Mouse (Mus musculus): Measurements from ENCODE around the gene Zbtb25. TPM values are rescaled to one million over a fixed set of nuclear protein-coding genes. Genes with fewer than 3 reads are reported as not detected.

Zbtb25 gene
- polyA plus RNA-seq, 1 experiment, result 17.9 TPM

GRCm38 (mm10) chr12:76360868-76361267, 8.5 kb downstream of the Zbtb25 start:
- TF ChIP-seq CTCF (IDR thresholded peaks at IDR 0.05; ENCODE audit: extremely low read depth, insufficient read depth, low read length), result no peak
- TF ChIP-seq POLR2A (IDR thresholded peaks at IDR 0.05; ENCODE audit: extremely low read depth, insufficient read depth, low read length), result no peak
- no peaks in the 10 kb centered on the region for H3K4me1 ChIP-seq (ENCODE audit: control insufficient read depth, insufficient read depth, low read length)
- no peak overlapping the region for H3K4me3 ChIP-seq (ENCODE audit: insufficient read depth, low read length)
- no peak overlapping the region for H3K27ac ChIP-seq (ENCODE audit: insufficient read depth, low read length)

DNA sequence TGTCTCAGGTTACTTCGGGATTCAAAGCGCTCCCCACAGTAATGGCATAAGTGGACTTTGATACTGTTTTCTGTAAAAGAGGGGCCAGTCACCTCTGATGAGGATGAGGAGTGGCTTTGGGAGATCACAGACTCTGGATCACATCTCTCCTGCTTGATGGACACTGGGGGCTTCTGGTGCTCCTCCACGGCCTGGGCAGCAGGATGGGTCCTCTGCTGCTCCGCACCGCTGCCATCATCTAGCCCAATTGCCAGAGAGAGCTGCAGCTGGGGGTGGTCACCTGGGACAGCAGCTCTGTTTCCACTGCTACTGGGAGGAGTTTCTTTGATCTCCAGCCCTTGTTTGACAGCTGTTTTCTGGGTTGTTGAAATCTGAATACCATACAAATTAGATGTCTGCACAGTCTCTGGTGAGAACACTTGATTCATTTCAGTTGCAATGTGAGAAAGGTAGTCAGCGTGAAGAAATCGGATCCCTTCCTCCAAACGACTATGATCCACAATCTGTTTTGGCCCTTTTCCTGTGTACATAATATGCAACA, 19.7 kb downstream of the Zbtb25 start:
- H3K4me1 ChIP-seq (ENCODE audit: control insufficient read depth, insufficient read depth, low read length), result no peaks in the 10 kb centered on the region
- TF ChIP-seq CTCF (IDR thresholded peaks at IDR 0.05; ENCODE audit: extremely low read depth, insufficient read depth, low read length) (no peak), POLR2A (IDR thresholded peaks at IDR 0.05; ENCODE audit: extremely low read depth, insufficient read depth, low read length) (no peak)
- H3K4me3 ChIP-seq (ENCODE audit: insufficient read depth, low read length), result no peak overlapping the region
- H3K27ac ChIP-seq (ENCODE audit: insufficient read depth, low read length), result no peak overlapping the region

- Histone ChIP-seq H3K27ac (ENCODE audit: insufficient read depth, low read length) (no peak overlapping the region), H3K4me3 (ENCODE audit: insufficient read depth, low read length) (no peak overlapping the region), H3K4me1 (ENCODE audit: control insufficient read depth, insufficient read depth, low read length) (no peaks in the 10 kb centered on the region)
- no peak for TF ChIP-seq POLR2A (IDR thresholded peaks at IDR 0.05; ENCODE audit: extremely low read depth, insufficient read depth, low read length)
- no peak for TF ChIP-seq CTCF (IDR thresholded peaks at IDR 0.05; ENCODE audit: extremely low read depth, insufficient read depth, low read length)
Measured at GRCm38 (mm10) chr12:76345759-76346455, 23.5 kb downstream of the Zbtb25 start.

DNA sequence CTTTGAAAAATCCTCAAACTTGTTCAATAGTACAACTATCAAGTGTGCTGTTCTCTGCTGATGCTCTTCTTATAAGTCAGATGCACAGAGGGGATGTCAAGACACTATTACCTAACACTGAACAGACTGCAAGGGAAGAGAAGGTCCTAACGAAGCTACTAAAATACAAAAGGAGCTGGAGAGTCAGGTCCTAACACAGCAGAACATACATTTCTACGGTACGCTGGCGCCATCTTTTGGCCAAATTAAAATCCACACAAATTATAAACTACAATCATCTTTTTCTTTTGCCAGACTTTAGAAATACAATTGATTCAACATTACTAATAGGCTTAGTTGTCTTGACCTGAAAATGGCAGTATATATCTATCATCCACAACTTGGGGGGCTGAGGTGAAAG, 28.3 kb downstream of the Zbtb25 start:
- Histone ChIP-seq H3K4me1 (ENCODE audit: control insufficient read depth, insufficient read depth, low read length) (no peaks in the 10 kb centered on the region), H3K4me3 (ENCODE audit: insufficient read depth, low read length) (no peak overlapping the region), H3K27ac (ENCODE audit: insufficient read depth, low read length) (no peak overlapping the region)
- TF ChIP-seq CTCF (IDR thresholded peaks at IDR 0.05; ENCODE audit: extremely low read depth, insufficient read depth, low read length) (peak; percentile 65; the same call in 1 of the 2 replicates), POLR2A (IDR thresholded peaks at IDR 0.05; ENCODE audit: extremely low read depth, insufficient read depth, low read length) (no peak)

- no peak overlapping the region for H3K27ac ChIP-seq (ENCODE audit: insufficient read depth, low read length)
- TF ChIP-seq CTCF (IDR thresholded peaks at IDR 0.05; ENCODE audit: extremely low read depth, insufficient read depth, low read length), result no peak
- no peak for TF ChIP-seq POLR2A (IDR thresholded peaks at IDR 0.05; ENCODE audit: extremely low read depth, insufficient read depth, low read length)
- H3K4me1 ChIP-seq (ENCODE audit: control insufficient read depth, insufficient read depth, low read length), result no peaks in the 10 kb centered on the region
- H3K4me3 ChIP-seq (ENCODE audit: insufficient read depth, low read length), result no peak overlapping the region
Measured at GRCm38 (mm10) chr12:76336111-76336965, 33.1 kb downstream of the Zbtb25 start.

GRCm38 (mm10) chr12:76335641-76336040, 33.8 kb downstream of the Zbtb25 start:
- no peaks in the 10 kb centered on the region for H3K4me1 ChIP-seq (ENCODE audit: control insufficient read depth, insufficient read depth, low read length)
- H3K4me3 ChIP-seq (ENCODE audit: insufficient read depth, low read length), result no peak overlapping the region
- TF ChIP-seq CTCF (IDR thresholded peaks at IDR 0.05; ENCODE audit: extremely low read depth, insufficient read depth, low read length) (no peak), POLR2A (IDR thresholded peaks at IDR 0.05; ENCODE audit: extremely low read depth, insufficient read depth, low read length) (no peak)
- no peak overlapping the region for H3K27ac ChIP-seq (ENCODE audit: insufficient read depth, low read length)

DNA sequence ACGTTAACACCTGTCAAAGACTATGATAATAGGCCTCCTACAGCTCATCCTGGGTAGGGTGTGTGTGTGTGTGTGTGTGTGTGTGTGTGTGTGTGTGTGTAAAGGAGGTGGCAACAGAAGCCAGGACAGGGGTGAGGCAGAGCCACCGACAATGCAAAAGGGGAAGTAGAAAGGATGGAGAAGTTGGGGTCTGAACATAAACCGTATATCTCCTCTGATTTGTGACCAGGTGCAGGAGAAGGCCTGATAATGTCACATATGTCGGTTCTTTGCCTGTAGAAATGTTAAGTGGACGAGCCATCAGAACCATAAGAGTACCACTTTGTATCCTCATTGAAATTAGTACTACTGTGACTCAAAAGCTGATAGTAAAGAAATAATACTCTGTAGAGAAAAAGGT, 35.7 kb downstream of the Zbtb25 start:
- no peaks in the 10 kb centered on the region for H3K4me1 ChIP-seq (ENCODE audit: control insufficient read depth, insufficient read depth, low read length)
- H3K4me3 ChIP-seq (ENCODE audit: insufficient read depth, low read length), result no peak overlapping the region
- TF ChIP-seq CTCF (IDR thresholded peaks at IDR 0.05; ENCODE audit: extremely low read depth, insufficient read depth, low read length), result no peak
- TF ChIP-seq POLR2A (IDR thresholded peaks at IDR 0.05; ENCODE audit: extremely low read depth, insufficient read depth, low read length), result no peak
- no peak overlapping the region for H3K27ac ChIP-seq (ENCODE audit: insufficient read depth, low read length)

DNA sequence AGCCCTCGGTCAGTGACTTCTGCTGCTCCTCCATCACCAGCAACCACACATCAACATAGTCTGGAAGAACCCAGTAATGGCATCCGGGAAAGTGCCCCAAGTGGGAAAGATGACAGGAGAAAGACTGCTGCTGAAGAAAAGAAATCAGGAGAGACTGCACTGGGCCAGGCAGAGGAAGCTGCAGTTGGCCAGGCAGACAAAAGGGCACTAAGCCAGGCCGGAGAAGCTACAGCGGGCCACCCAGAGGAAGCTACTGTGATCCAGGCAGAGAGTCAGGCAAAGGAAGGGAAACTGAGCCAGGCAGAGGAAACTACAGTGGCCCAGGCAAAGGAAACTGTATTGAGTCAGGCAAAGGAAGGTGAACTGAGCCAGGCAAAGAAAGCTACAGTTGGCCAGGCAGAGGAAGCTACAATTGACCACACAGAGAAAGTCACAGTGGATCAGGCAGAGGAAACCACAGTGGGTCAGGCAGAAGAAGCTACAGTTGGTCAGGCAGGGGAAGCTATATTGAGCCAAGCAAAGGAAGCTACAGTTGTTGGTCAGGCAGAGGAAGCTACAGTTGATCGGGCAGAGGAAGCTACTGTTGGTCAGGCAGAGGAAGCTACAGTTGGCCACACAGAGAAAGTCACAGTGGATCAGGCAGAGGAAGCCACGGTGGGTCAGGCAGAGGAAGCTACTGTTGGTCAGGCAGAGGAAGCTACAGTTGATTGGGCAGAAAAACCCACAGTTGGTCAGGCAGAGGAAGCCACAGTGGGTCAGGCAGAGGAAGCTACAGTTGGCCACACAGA, 40.6 kb downstream of the Zbtb25 start:
- Histone ChIP-seq H3K4me1 (ENCODE audit: control insufficient read depth, insufficient read depth, low read length) (peaks cover 2% of the 10 kb centered on the region; the same call in 1 of the 2 replicates), H3K4me3 (ENCODE audit: insufficient read depth, low read length) (no peak overlapping the region), H3K27ac (ENCODE audit: insufficient read depth, low read length) (no peak overlapping the region)
- TF ChIP-seq CTCF (IDR thresholded peaks at IDR 0.05; ENCODE audit: extremely low read depth, insufficient read depth, low read length) (no peak), POLR2A (IDR thresholded peaks at IDR 0.05; ENCODE audit: extremely low read depth, insufficient read depth, low read length) (no peak)

All from cortical plate, adult 2 months (tissue).